ENCODE assay signal across 30 mouse cellular contexts in the genomic region with DNA sequence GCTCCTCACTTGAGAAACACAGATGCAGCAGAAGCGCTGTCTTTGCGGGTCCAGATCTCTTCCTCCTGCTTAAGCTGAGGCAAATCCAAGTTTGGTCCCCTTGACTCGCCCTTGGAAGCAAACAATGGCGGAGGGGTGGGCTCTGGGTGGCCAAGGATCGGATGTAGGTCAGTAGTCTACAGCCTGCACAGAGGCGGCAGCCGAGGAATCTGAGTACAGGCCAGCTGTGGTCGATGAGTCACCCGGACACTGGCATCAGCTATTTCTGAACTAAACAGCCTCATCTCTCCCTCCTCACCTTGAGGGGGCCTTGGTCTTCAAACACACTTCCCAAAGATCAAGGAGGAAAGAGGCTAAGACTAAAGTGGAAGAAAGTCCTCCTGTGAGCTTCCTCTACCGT. TPM values are rescaled to one million over a fixed set of nuclear protein-coding genes. Genes with fewer than 3 reads are reported as not detected.
A peak's percentile ranks its signal among the peaks of the same experiment; 100 is the strongest.
DNase-seq lines count a peak whose midpoint lies in the region; ATAC-seq and TF ChIP-seq lines count a peak whose summit lies in the region.
"Had no signal": no experiment of that assay in that cellular context is flagged by ENCODE, and none has a peak within 500 bp of the region (broad histone marks: within the 10 kb centered on the region; RNA-seq: fewer than 3 reads in every experiment).

No protein-coding gene starts in this region.

- no peak for TF ChIP-seq POLR2A in olfactory bulb, adult 2 months (IDR thresholded peaks at IDR 0.05; ENCODE audit: insufficient read depth, low read depth, low read length)

- no peak overlapping the region for H3K4me2 ChIP-seq in midbrain, embryonic 14.5 days (ENCODE audit: low read length)
- H3K4me2 ChIP-seq: embryonic facial prominence, embryonic 15.5 days; heart, embryonic 13.5 days; limb, embryonic 13.5 days; liver, embryonic 12.5 days; midbrain, embryonic 12.5 days; neural tube, embryonic 12.5 days had no signal

- TF ChIP-seq CTCF in olfactory bulb, adult 2 months (IDR thresholded peaks at IDR 0.05; ENCODE audit: insufficient read depth, low read depth, low read length), result no peak

- H3K27me3 ChIP-seq in midbrain, embryonic 14.5 days (ENCODE audit: control insufficient read depth, insufficient read depth, low read length), result no peaks in the 10 kb centered on the region
- H3K27me3 ChIP-seq: neural tube, embryonic 12.5 days had no signal

- WGBS in olfactory bulb, adult 2 months, result 56% methylated on average over 10 of the region's 10 CpGs
- 87% methylated on average over 10 of the region's 10 CpGs for WGBS in midbrain, embryonic 14.5 days

- DNase-seq in retina, postnatal 1 day, result peak; percentile 23
- no peak for DNase-seq in retina, embryonic 14.5 days (ENCODE audit: low spot score)
- peak; percentile 72 for DNase-seq in Muller cell, postnatal 12 days (ENCODE audit: inconsistent ontology term)
- peak; percentile 72 for DNase-seq in adrenal gland, postnatal 10 days
- no peak for DNase-seq in lung, postnatal 4 days
- DNase-seq in kidney, postnatal 14 days, result no peak
- no peak for DNase-seq in midbrain, embryonic 14.5 days
- DNase-seq: B cell, adult 2 months; cerebellum, adult 11 months; cerebellum, adult 9-11 months; forebrain, postnatal 0 days; gastrocnemius, postnatal 36 days; heart, adult 2 months; heart, postnatal 14 days; kidney, postnatal 4 days; lung, adult 18-20 months; lung, postnatal 10 days; thymus, postnatal 25 days had no signal

- H3K4me1 ChIP-seq in olfactory bulb, adult 2 months (ENCODE audit: control insufficient read depth, insufficient read depth, low read length), result peaks cover 13% of the 10 kb centered on the region
- H3K4me1 ChIP-seq in midbrain, embryonic 14.5 days (ENCODE audit: control insufficient read depth, insufficient read depth, low read length), result no peaks in the 10 kb centered on the region
- H3K4me1 ChIP-seq: embryonic facial prominence, embryonic 15.5 days; heart, embryonic 13.5 days; limb, embryonic 13.5 days; liver, embryonic 12.5 days; midbrain, embryonic 12.5 days; neural tube, embryonic 12.5 days had no signal

- no peak for ATAC-seq in midbrain, embryonic 14.5 days (ENCODE audit: low FRiP score, low TSS enrichment)
- ATAC-seq: forebrain, postnatal 0 days; intestine, postnatal 0 days; liver, embryonic 12.5 days had no signal

- H3K9me3 ChIP-seq in midbrain, embryonic 14.5 days (ENCODE audit: control insufficient read depth, low read length), result no peaks in the 10 kb centered on the region
- H3K9me3 ChIP-seq: embryonic facial prominence, embryonic 15.5 days; heart, embryonic 13.5 days; limb, embryonic 13.5 days; liver, embryonic 12.5 days; midbrain, embryonic 12.5 days; neural tube, embryonic 12.5 days had no signal

- H3K9ac ChIP-seq in midbrain, embryonic 14.5 days (replicated peaks; ENCODE audit: low read length), result no peak overlapping the region
- H3K9ac ChIP-seq: embryonic facial prominence, embryonic 15.5 days; forebrain, postnatal 0 days; heart, embryonic 13.5 days; limb, embryonic 13.5 days; liver, embryonic 12.5 days; midbrain, embryonic 12.5 days; neural tube, embryonic 12.5 days had no signal

- no peak overlapping the region for H3K4me3 ChIP-seq in olfactory bulb, adult 2 months (ENCODE audit: insufficient read depth, low read depth, low read length)
- no peak overlapping the region for H3K4me3 ChIP-seq in midbrain, embryonic 14.5 days (replicated peaks; ENCODE audit: low read depth, low read length)
- H3K4me3 ChIP-seq: embryonic facial prominence, embryonic 15.5 days; heart, adult 2 months; heart, embryonic 13.5 days; limb, embryonic 13.5 days; liver, embryonic 12.5 days; midbrain, embryonic 12.5 days; neural tube, embryonic 12.5 days had no signal

- H3K27ac ChIP-seq in olfactory bulb, adult 2 months (ENCODE audit: insufficient read depth, low read depth, low read length), result peak overlapping the region; percentile 49
- H3K27ac ChIP-seq in midbrain, embryonic 14.5 days (replicated peaks; ENCODE audit: low read depth, low read length), result no peak overlapping the region
- H3K27ac ChIP-seq: embryonic facial prominence, embryonic 15.5 days; heart, adult 2 months; heart, embryonic 13.5 days; limb, embryonic 13.5 days; liver, embryonic 12.5 days; midbrain, embryonic 12.5 days; neural tube, embryonic 12.5 days had no signal

- H3K36me3 ChIP-seq in midbrain, embryonic 14.5 days (ENCODE audit: control insufficient read depth, insufficient read depth, low read length), result no peaks in the 10 kb centered on the region
- H3K36me3 ChIP-seq: embryonic facial prominence, embryonic 15.5 days; heart, embryonic 13.5 days; limb, embryonic 13.5 days; liver, embryonic 12.5 days; midbrain, embryonic 12.5 days; neural tube, embryonic 12.5 days had no signal

RNA-seq across cellular contexts. Expression of gene Slc35f3, which starts 6.4 kb away (rescaled TPM):
- 1 to 10 TPM; 1.2 to 1.5 TPM for total RNA-seq in adrenal gland, postnatal 10 days (2021)
- polyA plus RNA-seq in olfactory bulb, adult 2 months (2012; ENCODE audit: insufficient read depth, insufficient read length, low replicate concordance, missing spikeins), result not detected in 2 replicates
- polyA plus RNA-seq in midbrain, embryonic 14.5 days (2014; fragmentation: Nextera tagmentation; extraction: Ambion mirVana), result 1.1 TPM in 2 replicates
- total RNA-seq: common myeloid progenitor, adult 5-6 weeks; gastrocnemius, postnatal 36 days; heart, adult 2 months; heart, postnatal 14 days; megakaryocyte progenitor cell, adult 5-6 weeks; monocyte, adult 5-6 weeks had no signal
- polyA plus RNA-seq: heart, adult 2 months; liver, embryonic 12.5 days; small intestine, adult 2 months had no signal

Comparison
In these comparisons a context has a peak if more than half of its experiments do, and no peak if none do; other contexts are left out.
1. DNase-seq: peak in retina, postnatal 1 day (single experiment), Muller cell, postnatal 12 days (single experiment) and adrenal gland, postnatal 10 days (single experiment); none in retina, embryonic 14.5 days (single experiment), lung, postnatal 4 days (0 of 2), kidney, postnatal 14 days (single experiment) and midbrain, embryonic 14.5 days (single experiment).